Mouse (Mus musculus) CH12.LX (cell line): Measurements from ENCODE around the gene Rnasek.

ENCODE experiments used
- CHD2 ChIP-seq: IDR thresholded peaks from 2 replicates; pipeline ENCODE4 v1.6.1; 2011; ENCODE audit warnings: low read length, improper control_type of control experiment
- CTCF ChIP-seq, 2 experiments: IDR thresholded peaks in 1 of 2; conservative IDR thresholded peaks in 1 of 2; 2 replicates each; pipeline ENCODE4 v1.5.1; 2011 to 2012; ENCODE audit warnings: low read depth in 2 of 2, low read length in 2 of 2, improper control_type of control experiment in 1 of 2, inconsistent platforms in 1 of 2, mild to moderate bottlenecking in 1 of 2, moderate library complexity in 1 of 2
- EP300 ChIP-seq: IDR thresholded peaks from 2 replicates; pipeline ENCODE4 v1.6.1; 2011; ENCODE audit warnings: low read length, improper control_type of control experiment
- POLR2A ChIP-seq: IDR thresholded peaks from 2 replicates; pipeline ENCODE4 v1.6.1; 2011; ENCODE audit warnings: low read depth, mild to moderate bottlenecking, improper control_type of control experiment, low read length
- POLR2AphosphoS2 ChIP-seq: IDR thresholded peaks from 2 replicates; pipeline ENCODE4 v1.6.1; 2011; ENCODE audit warnings: low read depth, low read length, improper control_type of control experiment
- SMC3 ChIP-seq: IDR thresholded peaks from 2 replicates; pipeline ENCODE4 v1.6.1; 2011; ENCODE audit warnings: low read depth, low read length, improper control_type of control experiment
- UBTF ChIP-seq: IDR thresholded peaks from 2 replicates; pipeline ENCODE4 v1.6.1; 2012; ENCODE audit warnings: low read depth, mild to moderate bottlenecking, inconsistent platforms, low read length, improper control_type of control experiment, moderate library complexity
- USF2 ChIP-seq: conservative IDR thresholded peaks from 2 replicates; pipeline ENCODE4 v1.6.1; 2011; ENCODE audit warnings: low read depth, low read length, improper control_type of control experiment

DNA sequence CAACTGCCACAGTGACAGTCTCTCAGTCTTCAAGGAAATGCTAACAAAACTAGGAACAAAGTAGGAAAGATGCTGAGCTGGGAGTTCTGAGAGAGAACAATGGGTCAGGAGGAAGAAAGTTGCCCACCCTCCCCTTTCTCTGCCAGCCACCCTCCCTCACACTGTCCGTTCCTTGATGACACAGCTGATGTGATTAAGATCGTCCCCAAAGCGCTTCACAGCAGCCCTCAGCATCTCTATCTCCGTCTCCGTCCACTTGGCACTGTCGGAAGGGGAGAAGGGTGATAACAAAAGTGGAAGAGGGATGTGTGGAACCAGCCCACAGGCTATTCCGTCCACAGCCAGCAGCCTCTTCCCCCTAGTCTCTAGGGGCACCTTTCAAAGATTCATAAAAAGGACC, 2.9 kb downstream of the Rnasek start:
- TF ChIP-seq POLR2A (no peak), CHD2 (no peak), CTCF (conservative IDR thresholded peaks at IDR 0.05 in 1 of 2, IDR thresholded peaks at IDR 0.05 in 1 of 2; ENCODE audit: low read depth in 2 of 2, low read length in 2 of 2) (no peak), SMC3 (no peak), USF2 (no peak), UBTF (no peak), POLR2AphosphoS2 (no peak), EP300 (no peak)
